Mouse (Mus musculus): ENCODE results near the gene Vmn2r120. TPM values are rescaled to one million over a fixed set of nuclear protein-coding genes. Genes with fewer than 3 reads are reported as not detected.

Gene Vmn2r120
- total and polyA plus RNA-seq, 3 experiments: 0.04 TPM; not detected in 2

Other genes starting within 250 kb of the Vmn2r120 start
- not detected in 2 replicates for gene Adgre1, start 186.8 kb downstream of the Vmn2r120 start, total RNA-seq (2012; rRNA removed)
- not detected for gene Adgre1, start 186.8 kb downstream of the Vmn2r120 start, polyA plus RNA-seq (2012; ENCODE audit: insufficient read depth in 1 of 2, insufficient read length in 2 of 2, low read depth in 1 of 2, low replicate concordance in 2 of 2, missing spikeins in 1 of 2)
- gene Gm21834, start 196.7 kb upstream of the Vmn2r120 start, total RNA-seq (2012; rRNA removed): not detected in 2 replicates
- not detected for gene Gm21834, start 196.7 kb upstream of the Vmn2r120 start, polyA plus RNA-seq (2012; ENCODE audit: insufficient read depth in 1 of 2, insufficient read length in 2 of 2, low read depth in 1 of 2, low replicate concordance in 2 of 2, missing spikeins in 1 of 2)
- gene Cntnap5c, start 224.1 kb upstream of the Vmn2r120 start, total RNA-seq (2012; rRNA removed): not detected in 2 replicates
- not detected for gene Cntnap5c, start 224.1 kb upstream of the Vmn2r120 start, polyA plus RNA-seq (2012; ENCODE audit: insufficient read depth in 1 of 2, insufficient read length in 2 of 2, low read depth in 1 of 2, low replicate concordance in 2 of 2, missing spikeins in 1 of 2)

Measured in MEL (cell line).